Mouse (Mus musculus): ENCODE results near the gene Ptger1. TPM values are rescaled to one million over a fixed set of nuclear protein-coding genes. Genes with fewer than 3 reads are reported as not detected.

Gene Ptger1
- polyA plus RNA-seq, 1 experiment from 2014 or later: 1.2 TPM

- H3K4me1 ChIP-seq: peaks cover 32% of the 10 kb centered on the region
- H3K9me3 ChIP-seq: no peaks in the 10 kb centered on the region
- ATAC-seq (replicated peaks): peak; percentile 55
- no peak overlapping the region for H3K9ac ChIP-seq (replicated peaks)
- no peaks in the 10 kb centered on the region; the same call in 1 of the 2 replicates for H3K36me3 ChIP-seq
- H3K27ac ChIP-seq (replicated peaks): peak overlapping the region; percentile 49
- 11% methylated on average over 8 of the region's 8 CpGs for WGBS
- H3K4me3 ChIP-seq: no peak overlapping the region
- H3K4me2 ChIP-seq (replicated peaks): no peak overlapping the region; the same call in 1 of the 2 replicates
- H3K27me3 ChIP-seq: no peaks in the 10 kb centered on the region
Observed at GRCm38 (mm10) chr8:83660545-83660944, 5.9 kb upstream of the Ptger1 start.

- Histone ChIP-seq H3K9me3 (no peaks in the 10 kb centered on the region), H3K27ac (replicated peaks) (peak overlapping the region; percentile 49), H3K9ac (replicated peaks) (no peak overlapping the region), H3K36me3 (no peaks in the 10 kb centered on the region; the same call in 1 of the 2 replicates), H3K4me3 (no peak overlapping the region), H3K4me2 (replicated peaks) (no peak overlapping the region; the same call in 1 of the 2 replicates), H3K4me1 (peaks cover 35% of the 10 kb centered on the region), H3K27me3 (no peaks in the 10 kb centered on the region)
- ATAC-seq (replicated peaks): peak; percentile 2; the same call in 1 of the 2 replicates
- WGBS: 17% methylated on average over 21 of the region's 22 CpGs
Observed at GRCm38 (mm10) chr8:83660995-83661680, 5.3 kb upstream of the Ptger1 start.

GRCm38 (mm10) chr8:83662421-83662826, 4.1 kb upstream of the Ptger1 start:
- Histone ChIP-seq H3K4me1 (peaks cover 44% of the 10 kb centered on the region), H3K4me2 (replicated peaks) (no peak overlapping the region), H3K36me3 (no peaks in the 10 kb centered on the region; the same call in 1 of the 2 replicates), H3K27ac (replicated peaks) (0 out of 2 replicates have a peak overlapping the region, but pooled peaks have one; percentile 27), H3K9me3 (no peaks in the 10 kb centered on the region), H3K27me3 (no peaks in the 10 kb centered on the region), H3K9ac (replicated peaks) (no peak overlapping the region), H3K4me3 (no peak overlapping the region)
- WGBS: 11% methylated on average over 4 of the region's 4 CpGs
- ATAC-seq (replicated peaks): no peak; the same call in 1 of the 2 replicates

GRCm38 (mm10) chr8:83664096-83664495, 2.4 kb upstream of the Ptger1 start:
- ATAC-seq (replicated peaks): no peak
- Histone ChIP-seq H3K36me3 (peaks cover under 1% of the 10 kb centered on the region; the same call in 1 of the 2 replicates), H3K27me3 (no peaks in the 10 kb centered on the region), H3K4me1 (peaks cover 56% of the 10 kb centered on the region), H3K4me3 (no peak overlapping the region), H3K9me3 (no peaks in the 10 kb centered on the region), H3K4me2 (replicated peaks) (no peak overlapping the region), H3K27ac (replicated peaks) (no peak overlapping the region), H3K9ac (replicated peaks) (no peak overlapping the region)
- WGBS: 88% methylated on average over 13 of the region's 13 CpGs

- Histone ChIP-seq H3K4me1 (peaks cover 52% of the 10 kb centered on the region), H3K27me3 (no peaks in the 10 kb centered on the region), H3K4me3 (no peak overlapping the region), H3K36me3 (peaks cover 11% of the 10 kb centered on the region; the same call in 1 of the 2 replicates), H3K4me2 (replicated peaks) (no peak overlapping the region), H3K27ac (replicated peaks) (0 out of 2 replicates have a peak overlapping the region, but pooled peaks have one; percentile 23), H3K9ac (replicated peaks) (no peak overlapping the region), H3K9me3 (no peaks in the 10 kb centered on the region)
- WGBS: 29% methylated on average over 2 of the region's 2 CpGs
- no peak for ATAC-seq (replicated peaks)
Observed at GRCm38 (mm10) chr8:83664931-83665625, 1.4 kb upstream of the Ptger1 start.

- ATAC-seq (replicated peaks): no peak
- Histone ChIP-seq H3K9ac (replicated peaks) (no peak overlapping the region), H3K9me3 (no peaks in the 10 kb centered on the region), H3K4me2 (replicated peaks) (no peak overlapping the region), H3K4me1 (peaks cover 36% of the 10 kb centered on the region), H3K27me3 (no peaks in the 10 kb centered on the region), H3K27ac (replicated peaks) (0 out of 2 replicates have a peak overlapping the region, but pooled peaks have one; percentile 15), H3K4me3 (no peak overlapping the region), H3K36me3 (peaks cover 26% of the 10 kb centered on the region)
- 84% methylated on average over 3 of the region's 3 CpGs for WGBS
Observed at GRCm38 (mm10) chr8:83666866-83667234, 372 bp downstream of the Ptger1 start.

GRCm38 (mm10) chr8:83667526-83667925, 1.0 kb downstream of the Ptger1 start:
- Histone ChIP-seq H3K9me3 (no peaks in the 10 kb centered on the region), H3K4me2 (replicated peaks) (peak overlapping the region; percentile 72), H3K9ac (replicated peaks) (peak overlapping the region; percentile 53; the same call in 1 of the 2 replicates), H3K4me1 (peaks cover 29% of the 10 kb centered on the region), H3K27me3 (no peaks in the 10 kb centered on the region), H3K4me3 (peak overlapping the region; percentile 44; the same call in 1 of the 2 replicates), H3K36me3 (peaks cover 33% of the 10 kb centered on the region), H3K27ac (replicated peaks) (0 out of 2 replicates have a peak overlapping the region, but pooled peaks have one; percentile 53)
- no peak for ATAC-seq (replicated peaks)
- WGBS: 82% methylated on average over 10 of the region's 10 CpGs

GRCm38 (mm10) chr8:83668010-83668916, 1.8 kb downstream of the Ptger1 start:
- peaks cover 26% of the 10 kb centered on the region for H3K4me1 ChIP-seq
- H3K4me3 ChIP-seq: peak overlapping the region; percentile 44
- no peaks in the 10 kb centered on the region for H3K9me3 ChIP-seq
- H3K4me2 ChIP-seq (replicated peaks): peak overlapping the region; percentile 72
- peaks cover 38% of the 10 kb centered on the region for H3K36me3 ChIP-seq
- H3K27me3 ChIP-seq: no peaks in the 10 kb centered on the region
- H3K27ac ChIP-seq (replicated peaks): peak overlapping the region; percentile 53
- WGBS: 21% methylated on average over 80 of the region's 80 CpGs
- peak; percentile 70 for ATAC-seq (replicated peaks)
- peak overlapping the region; percentile 53 for H3K9ac ChIP-seq (replicated peaks)

- H3K9me3 ChIP-seq: no peaks in the 10 kb centered on the region
- no peak overlapping the region for H3K9ac ChIP-seq (replicated peaks)
- no peaks in the 10 kb centered on the region for H3K27me3 ChIP-seq
- ATAC-seq (replicated peaks): 0 out of 2 replicates have a peak, but pooled peaks have one; percentile 1
- peaks cover 26% of the 10 kb centered on the region for H3K4me1 ChIP-seq
- peaks cover 44% of the 10 kb centered on the region for H3K36me3 ChIP-seq
- WGBS: 76% methylated on average over 16 of the region's 16 CpGs
- peak overlapping the region; percentile 72 for H3K4me2 ChIP-seq (replicated peaks)
- no peak overlapping the region for H3K27ac ChIP-seq (replicated peaks)
- H3K4me3 ChIP-seq: no peak overlapping the region
Observed at GRCm38 (mm10) chr8:83669013-83669412, 2.5 kb downstream of the Ptger1 start.

GRCm38 (mm10) chr8:83672936-83673335, 6.5 kb downstream of the Ptger1 start:
- ATAC-seq (replicated peaks): no peak
- Histone ChIP-seq H3K9me3 (no peaks in the 10 kb centered on the region), H3K4me2 (replicated peaks) (no peak overlapping the region), H3K36me3 (peaks cover 74% of the 10 kb centered on the region), H3K27me3 (no peaks in the 10 kb centered on the region), H3K27ac (replicated peaks) (no peak overlapping the region), H3K9ac (replicated peaks) (no peak overlapping the region), H3K4me3 (no peak overlapping the region), H3K4me1 (peaks cover 9% of the 10 kb centered on the region)
- WGBS: 67% methylated on average over 5 of the region's 5 CpGs

GRCm38 (mm10) chr8:83674497-83674896, 8.0 kb downstream of the Ptger1 start:
- Histone ChIP-seq H3K27ac (replicated peaks) (no peak overlapping the region), H3K9ac (replicated peaks) (no peak overlapping the region), H3K4me1 (no peaks in the 10 kb centered on the region), H3K36me3 (peaks cover 84% of the 10 kb centered on the region), H3K9me3 (no peaks in the 10 kb centered on the region), H3K27me3 (no peaks in the 10 kb centered on the region), H3K4me3 (no peak overlapping the region), H3K4me2 (replicated peaks) (no peak overlapping the region)
- WGBS: 86% methylated on average over 5 of the region's 5 CpGs
- no peak for ATAC-seq (replicated peaks)
